Mouse (Mus musculus): ENCODE measurements around the gene Fgf11.

The Fgf11 gene

DNA sequence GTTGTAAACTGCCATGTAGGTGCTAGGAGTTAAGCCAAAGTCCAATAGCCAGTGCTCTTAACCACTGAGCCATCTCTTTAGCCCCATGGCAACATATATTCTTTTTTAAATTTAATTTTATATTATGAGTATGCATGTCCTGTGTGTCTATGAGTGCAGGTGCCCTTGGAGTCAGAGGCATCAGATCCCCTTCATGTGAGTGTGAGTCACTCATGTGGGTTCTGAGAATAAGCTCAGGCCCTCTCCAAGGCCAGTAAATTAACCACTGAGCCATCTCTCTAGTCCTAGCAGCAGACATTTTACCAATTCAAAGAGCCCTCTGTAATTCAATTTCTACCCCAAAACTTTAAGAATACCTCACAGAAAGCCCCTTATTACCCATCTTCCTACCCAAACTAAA, 49.0 kb downstream of the Fgf11 start:
- no peak for DNase-seq

DNA sequence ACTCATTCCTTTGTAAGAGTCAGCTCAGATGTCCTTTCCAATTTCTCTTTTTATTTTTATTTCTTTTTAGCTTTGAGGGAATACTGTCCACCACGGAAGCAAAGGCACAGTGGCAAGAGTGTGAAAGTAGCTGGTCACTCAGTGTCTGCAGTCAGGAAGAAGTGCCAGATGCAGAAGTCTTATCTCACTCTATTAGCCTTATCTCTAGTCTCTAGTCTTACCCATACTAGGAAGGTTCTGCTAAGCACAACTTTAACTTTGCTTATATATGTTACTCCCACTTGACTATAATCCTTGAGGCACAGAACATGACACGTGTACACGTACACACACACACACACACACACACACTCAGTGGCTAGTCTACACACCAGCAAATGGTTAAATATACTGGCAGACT, 50.0 kb downstream of the Fgf11 start:
- DNase-seq, result no peak
